Mouse (Mus musculus) liver, embryonic 11.5 days (tissue): Measurements from ENCODE around the gene Zfhx3. TPM values are rescaled to one million over a fixed set of nuclear protein-coding genes. Genes with fewer than 3 reads are reported as not detected.

Experiments
- ATAC-seq: fragments of 200-750 bp; cut with Nextera tagmentation; replicated peaks from 2 replicates; pipeline ENCODE4 v1.8.0; 2017; ENCODE audit warnings: moderate number of reproducible peaks, mild to moderate bottlenecking, moderate TSS enrichment, moderate library complexity; ENCODE audit not compliant: low FRiP score
- DNase-seq: peaks from one replicate; pipeline ENCODE4 v3.0.0-alpha.2; 2017; ENCODE audit warnings: low spot score
- H3K27ac ChIP-seq: fragments of 300-500 bp; sonication (generic); 2 replicates; pipeline ENCODE4 v1.5.1; 2014; ENCODE audit warnings: mild to moderate bottlenecking, low read depth, low read length, control low read depth
- H3K27me3 ChIP-seq: fragments of 300-500 bp; sonication (generic); replicated peaks from 2 replicates; pipeline ENCODE4 v1.6.1; 2014; ENCODE audit warnings: low read length, mixed read lengths; ENCODE audit not compliant: control insufficient read depth, insufficient read depth
- H3K36me3 ChIP-seq: fragments of 300-500 bp; sonication (generic); 2 replicates; pipeline ENCODE4 v1.6.1; 2014; ENCODE audit warnings: mild to moderate bottlenecking, low read length, moderate library complexity, mixed read lengths; ENCODE audit not compliant: control insufficient read depth, insufficient read depth
- H3K4me1 ChIP-seq: fragments of 300-500 bp; sonication (generic); replicated peaks from 2 replicates; pipeline ENCODE4 v1.6.1; 2014; ENCODE audit warnings: low read length, mixed read lengths; ENCODE audit not compliant: control insufficient read depth, insufficient read depth
- H3K4me2 ChIP-seq: fragments of 300-500 bp; sonication (generic); 2 replicates; pipeline ENCODE4 v1.6.1; 2014; ENCODE audit warnings: mild to moderate bottlenecking, control low read depth, moderate library complexity
- H3K4me3 ChIP-seq: fragments of 300-500 bp; sonication (generic); 2 replicates; pipeline ENCODE4 v1.5.1; 2014; ENCODE audit warnings: low read depth, low read length, control low read depth
- H3K9ac ChIP-seq: fragments of 300-500 bp; sonication (generic); 2 replicates; pipeline ENCODE4 v1.6.1; 2014; ENCODE audit warnings: low read depth, low read length, control low read depth
- H3K9me3 ChIP-seq: fragments of 300-500 bp; sonication (generic); 2 replicates; pipeline ENCODE4 v1.6.1; 2016; ENCODE audit warnings: low read length, inconsistent platforms, mixed read lengths; ENCODE audit not compliant: control insufficient read depth
- WGBS: fragments of 180-500 bp; shearing (Covaris S2); extraction: QIAGEN DNeasy Blood & Tissue Kit; methylation state at CpG from one replicate; pipeline ENCODE4 v1.1.7; 2014; 5-methylcytosine and 5-hydroxymethylcytosine counted together
- polyA plus RNA-seq: library from polyadenylated mRNA; unstranded; fragments of >200 nt; fragmentation: Nextera tagmentation; extraction: Ambion mirVana; gene quantifications from 2 replicates; pipeline ENCODE4 v1.2.1, GENCODE M21; 2014

Gene Zfhx3
- polyA plus RNA-seq, 1 experiment from 2014 or later, result 6.1 TPM

DNA sequence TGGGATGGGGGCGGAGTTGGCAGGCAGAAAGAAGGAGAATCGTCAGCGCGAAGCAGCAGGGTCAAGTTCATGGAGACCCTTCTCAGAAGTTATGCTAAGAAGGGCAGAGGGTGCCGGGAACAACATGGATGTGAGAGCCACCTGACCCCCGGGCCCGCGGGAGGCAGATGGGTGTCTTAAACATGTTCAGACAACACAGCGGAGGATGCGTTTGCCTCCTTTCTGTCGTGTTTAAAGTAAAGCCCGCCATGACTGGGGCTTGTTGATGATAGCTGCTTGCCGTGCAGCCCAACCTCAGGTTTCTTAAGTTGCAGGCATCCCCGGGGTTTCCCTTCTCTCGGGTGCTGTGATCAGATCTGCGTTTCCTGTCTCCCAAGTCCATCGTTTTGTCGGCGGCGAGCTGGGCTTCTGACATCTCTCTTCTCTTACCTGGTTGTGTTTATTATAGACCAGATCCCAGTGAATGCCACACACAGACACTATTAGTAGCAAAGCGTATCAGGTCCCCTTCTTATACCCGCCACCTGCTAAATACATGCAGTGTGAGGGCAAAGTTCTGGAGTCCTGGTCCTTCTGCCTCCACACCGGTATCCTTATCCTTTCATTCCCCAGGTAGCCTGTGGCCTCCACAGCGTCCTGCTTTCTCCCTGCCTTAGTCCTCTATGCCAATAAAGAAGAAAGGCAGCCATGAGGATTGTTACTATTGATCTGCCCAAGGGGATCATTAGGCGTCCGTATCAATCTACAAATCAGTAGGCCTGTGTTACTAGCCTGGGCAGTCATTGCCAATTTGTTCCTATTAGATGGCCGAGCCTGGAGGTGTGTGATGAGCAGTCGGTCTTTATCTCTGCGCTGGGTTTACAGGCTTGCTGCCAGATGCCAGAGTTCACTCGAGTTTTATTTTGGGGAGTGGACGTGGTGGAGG lies 2.5 kb downstream of the Zfhx3 start:
- Histone ChIP-seq H3K27ac (no peak overlapping the region), H3K4me1 (no peaks in the 10 kb centered on the region), H3K4me3 (peak overlapping the region; percentile 27; the same call in 1 of the 2 replicates), H3K4me2 (peak overlapping the region; percentile 59), H3K9ac (no peak overlapping the region), H3K27me3 (peaks cover 28% of the 10 kb centered on the region), H3K36me3 (no peaks in the 10 kb centered on the region), H3K9me3 (no peaks in the 10 kb centered on the region)
- WGBS, result 15% methylated on average over 31 of the region's 31 CpGs
- peak; percentile 47 for DNase-seq
- ATAC-seq, result no peak

DNA sequence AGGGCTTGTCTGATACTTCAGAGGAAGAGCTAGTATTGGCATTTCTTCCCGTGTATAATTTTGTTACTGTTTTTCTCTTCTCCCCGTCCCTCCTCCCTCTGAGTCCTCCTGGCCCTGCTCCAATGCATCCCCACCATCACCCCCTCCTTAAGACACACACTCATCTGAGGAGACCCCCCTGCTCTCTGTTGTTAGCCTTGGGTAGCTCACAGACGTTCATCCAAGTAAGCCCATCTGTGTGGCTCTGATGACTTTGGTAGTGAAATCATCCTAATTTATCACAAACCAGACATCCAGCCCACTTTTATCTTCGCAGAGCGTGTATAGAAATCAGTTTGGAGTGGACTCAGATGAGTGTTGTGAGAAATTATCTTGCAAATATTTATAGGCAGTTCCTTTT lies 4.4 kb downstream of the Zfhx3 start:
- Histone ChIP-seq H3K27ac (no peak overlapping the region), H3K9me3 (no peaks in the 10 kb centered on the region), H3K36me3 (no peaks in the 10 kb centered on the region), H3K4me1 (no peaks in the 10 kb centered on the region), H3K9ac (no peak overlapping the region), H3K4me3 (no peak overlapping the region), H3K27me3 (peaks cover 27% of the 10 kb centered on the region), H3K4me2 (no peak overlapping the region)
- DNase-seq, result no peak
- ATAC-seq, result no peak
- WGBS, result 51% methylated on average over 5 of the region's 5 CpGs

DNA sequence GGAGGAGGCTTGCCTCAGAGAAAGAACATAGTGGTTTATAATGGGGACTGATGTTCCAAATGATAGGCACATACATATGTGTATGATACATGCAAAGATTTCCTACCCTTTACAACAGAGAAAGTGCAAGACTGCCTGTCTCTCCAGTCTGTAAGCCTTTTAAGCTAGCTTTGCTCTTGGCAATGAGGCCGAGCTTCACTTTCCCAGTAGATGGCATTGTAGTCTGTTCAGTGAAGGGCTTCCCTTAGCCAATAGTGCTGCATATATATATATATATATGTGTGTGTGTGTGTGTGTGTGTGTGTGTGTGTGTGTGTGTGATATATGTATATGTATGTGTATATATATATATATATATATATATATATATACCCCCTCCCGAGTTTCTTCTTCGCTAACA lies 13.4 kb downstream of the Zfhx3 start:
- H3K27me3 ChIP-seq, result no peaks in the 10 kb centered on the region
- H3K27ac ChIP-seq, result no peak overlapping the region
- H3K9ac ChIP-seq, result no peak overlapping the region
- no peak overlapping the region for H3K4me2 ChIP-seq
- H3K36me3 ChIP-seq, result no peaks in the 10 kb centered on the region
- no peaks in the 10 kb centered on the region for H3K9me3 ChIP-seq
- 62% methylated on average over 3 of the region's 3 CpGs for WGBS
- DNase-seq (no peak), ATAC-seq (no peak)
- H3K4me3 ChIP-seq, result no peak overlapping the region
- no peaks in the 10 kb centered on the region for H3K4me1 ChIP-seq

DNA sequence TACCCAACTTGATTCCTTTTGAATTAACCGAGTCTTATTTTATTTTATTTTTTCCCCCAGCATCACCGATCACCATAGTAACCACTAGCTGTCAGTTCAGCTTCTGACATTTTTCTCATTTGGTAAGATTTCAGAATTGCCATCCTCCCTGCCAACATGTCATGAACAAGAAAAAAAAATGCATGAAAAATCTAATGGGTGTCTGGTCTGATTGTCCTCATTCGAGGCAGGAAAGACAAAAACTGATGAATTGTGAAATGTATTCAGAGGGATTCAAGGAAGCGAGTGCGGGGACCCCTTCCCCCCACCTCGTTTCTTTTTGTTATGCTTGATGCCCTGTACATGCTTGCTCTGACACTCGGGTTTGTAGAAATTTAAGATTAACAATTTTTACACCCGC lies 15.1 kb downstream of the Zfhx3 start:
- no peaks in the 10 kb centered on the region for H3K36me3 ChIP-seq
- no peaks in the 10 kb centered on the region for H3K27me3 ChIP-seq
- no peak for ATAC-seq
- H3K4me1 ChIP-seq, result no peaks in the 10 kb centered on the region
- no peak overlapping the region for H3K9ac ChIP-seq
- no peak overlapping the region for H3K4me3 ChIP-seq
- no peaks in the 10 kb centered on the region for H3K9me3 ChIP-seq
- H3K4me2 ChIP-seq, result no peak overlapping the region
- H3K27ac ChIP-seq, result no peak overlapping the region
- WGBS, result 77% methylated on average over 8 of the region's 8 CpGs
- no peak for DNase-seq

DNA sequence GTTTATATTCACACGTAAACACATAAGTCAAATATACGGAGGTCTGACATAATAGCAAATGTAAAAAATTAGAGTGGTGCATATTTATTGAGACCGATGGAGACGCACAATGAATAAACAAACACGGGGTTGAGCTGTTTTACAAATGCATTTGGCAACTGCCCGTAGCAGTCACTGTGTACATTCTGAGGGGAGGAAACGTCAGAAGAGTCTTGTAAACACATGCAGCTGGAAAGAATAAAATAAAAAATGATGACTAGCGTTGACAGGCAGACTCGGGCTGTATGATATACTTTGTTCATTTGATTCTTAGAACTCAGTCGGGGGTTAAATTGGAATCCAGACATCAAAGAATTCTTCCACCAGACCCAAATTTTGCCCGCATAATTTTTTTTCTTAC lies 18.0 kb downstream of the Zfhx3 start:
- WGBS, result 68% methylated on average over 11 of the region's 11 CpGs
- Histone ChIP-seq H3K4me1 (no peaks in the 10 kb centered on the region), H3K9me3 (no peaks in the 10 kb centered on the region), H3K27me3 (no peaks in the 10 kb centered on the region), H3K27ac (no peak overlapping the region), H3K4me3 (no peak overlapping the region), H3K36me3 (no peaks in the 10 kb centered on the region), H3K9ac (no peak overlapping the region), H3K4me2 (no peak overlapping the region)
- DNase-seq (no peak), ATAC-seq (no peak)

DNA sequence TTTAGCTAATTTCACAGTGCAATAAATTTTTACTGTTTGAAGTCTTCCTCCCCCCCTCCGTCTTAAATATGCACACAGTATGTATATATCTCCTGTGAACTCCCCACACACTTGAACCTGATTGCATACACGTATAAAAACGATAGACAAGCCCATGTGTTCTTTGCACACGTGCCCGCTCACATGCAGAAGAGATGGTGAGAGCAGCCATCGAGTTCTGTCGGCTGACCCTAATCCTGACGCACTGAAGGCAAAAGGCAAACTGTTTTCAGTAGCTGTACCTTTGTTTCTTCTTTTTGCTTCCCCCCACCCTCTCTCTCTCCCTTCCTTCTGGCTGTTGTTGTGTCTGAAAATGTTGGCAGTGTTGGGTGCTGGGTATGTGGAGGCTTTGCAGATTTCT lies 18.4 kb downstream of the Zfhx3 start:
- Histone ChIP-seq H3K9me3 (no peaks in the 10 kb centered on the region), H3K27ac (no peak overlapping the region), H3K36me3 (no peaks in the 10 kb centered on the region), H3K27me3 (no peaks in the 10 kb centered on the region), H3K4me2 (no peak overlapping the region), H3K9ac (no peak overlapping the region), H3K4me3 (no peak overlapping the region), H3K4me1 (no peaks in the 10 kb centered on the region)
- 76% methylated on average over 8 of the region's 8 CpGs for WGBS
- ATAC-seq (no peak), DNase-seq (no peak)

DNA sequence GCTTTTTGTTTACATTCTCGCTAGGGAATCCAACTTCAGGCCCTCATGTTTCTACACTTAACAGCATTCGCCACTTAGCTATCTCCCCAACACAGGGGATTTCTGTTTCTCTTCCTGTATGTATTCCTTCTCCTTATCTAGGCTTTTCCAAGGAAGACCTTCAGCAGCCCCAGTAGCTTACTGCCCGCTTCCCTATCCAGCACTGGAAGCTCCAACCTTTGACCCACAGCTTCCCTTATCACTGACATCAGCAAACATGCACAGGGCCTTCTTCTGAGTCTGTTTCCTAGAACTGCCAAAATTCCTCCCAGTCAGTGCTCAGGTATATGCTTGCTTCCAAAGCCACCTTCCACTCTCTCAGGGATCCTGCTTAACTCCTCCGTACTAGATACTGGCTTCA lies 29.8 kb downstream of the Zfhx3 start:
- H3K27ac ChIP-seq, result no peak overlapping the region
- H3K4me3 ChIP-seq, result no peak overlapping the region
- no peaks in the 10 kb centered on the region for H3K4me1 ChIP-seq
- 44% methylated on average over 4 of the region's 4 CpGs for WGBS
- ATAC-seq (no peak), DNase-seq (no peak)
- H3K27me3 ChIP-seq, result no peaks in the 10 kb centered on the region
- no peaks in the 10 kb centered on the region for H3K9me3 ChIP-seq
- H3K36me3 ChIP-seq, result no peaks in the 10 kb centered on the region
- H3K4me2 ChIP-seq, result no peak overlapping the region
- no peak overlapping the region for H3K9ac ChIP-seq

DNA sequence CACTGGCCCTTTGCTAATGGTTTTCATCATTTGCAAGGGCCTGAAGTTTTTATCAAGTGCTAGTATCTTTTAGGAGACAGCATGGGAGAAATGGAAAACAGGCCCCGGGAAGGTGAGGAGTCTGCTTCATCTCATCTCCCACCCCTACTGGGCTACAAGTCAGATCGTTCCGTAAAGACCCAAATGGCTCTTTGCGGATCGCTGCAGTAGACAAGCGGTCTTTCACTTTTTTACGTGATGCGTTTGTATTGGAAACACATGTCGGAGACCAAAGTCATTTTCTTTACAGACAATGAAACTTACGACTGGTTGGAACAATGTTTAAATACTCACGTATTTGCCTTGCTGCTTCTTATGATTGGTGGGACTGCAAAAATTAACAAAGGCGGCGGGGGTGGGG lies 32.0 kb downstream of the Zfhx3 start:
- no peaks in the 10 kb centered on the region for H3K9me3 ChIP-seq
- WGBS, result 64% methylated on average over 13 of the region's 13 CpGs
- no peak overlapping the region for H3K9ac ChIP-seq
- H3K27ac ChIP-seq, result no peak overlapping the region
- H3K4me1 ChIP-seq, result no peaks in the 10 kb centered on the region
- no peaks in the 10 kb centered on the region for H3K36me3 ChIP-seq
- DNase-seq (no peak), ATAC-seq (no peak)
- H3K4me3 ChIP-seq, result no peak overlapping the region
- H3K27me3 ChIP-seq, result no peaks in the 10 kb centered on the region
- H3K4me2 ChIP-seq, result no peak overlapping the region

DNA sequence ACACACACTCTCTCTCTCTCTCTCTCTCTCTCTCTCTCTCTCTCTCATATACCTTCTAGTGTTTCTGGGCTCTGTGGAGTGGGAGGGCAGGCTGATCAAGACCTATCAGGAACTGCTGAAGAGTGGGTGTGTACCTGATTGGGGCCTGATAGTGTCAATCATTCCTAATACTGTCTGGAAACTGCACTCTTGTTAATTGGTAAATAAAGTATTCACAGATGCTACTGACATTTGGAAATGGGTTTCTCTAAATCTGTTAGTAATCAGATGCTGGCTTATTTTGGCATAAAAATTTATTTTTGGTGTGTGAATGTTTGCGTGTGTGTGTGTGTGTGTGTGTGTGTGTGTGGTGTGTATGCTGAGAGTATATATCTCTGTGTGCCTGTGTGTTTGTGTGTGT lies 35.8 kb downstream of the Zfhx3 start:
- no peak overlapping the region for H3K9ac ChIP-seq
- H3K4me1 ChIP-seq, result no peaks in the 10 kb centered on the region
- DNase-seq (no peak), ATAC-seq (no peak; the same call in 1 of the 2 replicates)
- H3K9me3 ChIP-seq, result no peaks in the 10 kb centered on the region
- H3K27ac ChIP-seq, result no peak overlapping the region
- no peak overlapping the region for H3K4me3 ChIP-seq
- H3K36me3 ChIP-seq, result no peaks in the 10 kb centered on the region
- no peaks in the 10 kb centered on the region for H3K27me3 ChIP-seq
- 74% methylated on average over 1 of the region's 1 CpGs for WGBS
- no peak overlapping the region for H3K4me2 ChIP-seq
